Mouse (Mus musculus) embryonic facial prominence, embryonic 15.5 days (tissue): ENCODE data around the gene Slc8a3. TPM values are rescaled to one million over a fixed set of nuclear protein-coding genes. Genes with fewer than 3 reads are reported as not detected.

Experiments
- ATAC-seq: fragments of 200-750 bp; cut with Nextera tagmentation; 2 replicates; pipeline ENCODE4 v1.8.0; 2017; ENCODE audit warnings: low read depth, moderate TSS enrichment; ENCODE audit not compliant: insufficient number of reproducible peaks, low FRiP score, low TSS enrichment
- H3K27ac ChIP-seq: fragments of 300-500 bp; sonication (generic); replicated peaks from 2 replicates; pipeline ENCODE4 v1.5.1; 2015; ENCODE audit warnings: mild to moderate bottlenecking, inconsistent platforms
- H3K27me3 ChIP-seq: fragments of 300-500 bp; sonication (generic); 2 replicates; pipeline ENCODE4 v1.6.1; 2015; ENCODE audit warnings: inconsistent platforms
- H3K36me3 ChIP-seq: fragments of 300-500 bp; sonication (generic); 2 replicates; pipeline ENCODE4 v1.6.1; 2015; ENCODE audit warnings: mild to moderate bottlenecking, inconsistent platforms
- H3K4me1 ChIP-seq: fragments of 300-500 bp; sonication (generic); 2 replicates; pipeline ENCODE4 v1.6.1; 2015; ENCODE audit warnings: inconsistent platforms
- H3K4me2 ChIP-seq: fragments of 300-500 bp; sonication (generic); replicated peaks from 2 replicates; pipeline ENCODE4 v1.6.1; 2015; ENCODE audit warnings: mild to moderate bottlenecking, inconsistent platforms
- H3K4me3 ChIP-seq: fragments of 300-500 bp; sonication (generic); replicated peaks from 2 replicates; pipeline ENCODE4 v1.5.1; 2015; ENCODE audit warnings: mild to moderate bottlenecking, inconsistent platforms
- H3K9ac ChIP-seq: fragments of 300-500 bp; sonication (generic); 2 replicates; pipeline ENCODE4 v1.6.1; 2015; ENCODE audit warnings: inconsistent platforms
- H3K9me3 ChIP-seq: fragments of 300-500 bp; sonication (generic); replicated peaks from 2 replicates; pipeline ENCODE4 v1.6.1; 2016; ENCODE audit warnings: inconsistent platforms
- WGBS: fragments of 180-500 bp; shearing (Covaris S2); methylation state at CpG from one replicate; pipeline ENCODE4 v1.1.7; 2015; 5-methylcytosine and 5-hydroxymethylcytosine counted together
- polyA plus RNA-seq: library from polyadenylated mRNA; unstranded; fragments of >200 nt; fragmentation: Nextera tagmentation; extraction: Ambion mirVana; gene quantifications from 2 replicates; pipeline ENCODE4 v1.2.1, GENCODE M21; 2015

The Slc8a3 gene
- polyA plus RNA-seq, 1 experiment from 2014 or later, result 6.7 TPM

GRCm38 (mm10) chr12:81182073-81182472, 150.9 kb downstream of the Slc8a3 start:
- no peak overlapping the region for H3K4me2 ChIP-seq
- no peak for ATAC-seq
- no peak overlapping the region for H3K4me3 ChIP-seq
- no peaks in the 10 kb centered on the region for H3K4me1 ChIP-seq
- no peaks in the 10 kb centered on the region for H3K9me3 ChIP-seq
- no peak overlapping the region for H3K27ac ChIP-seq
- no peaks in the 10 kb centered on the region for H3K27me3 ChIP-seq
- WGBS, result 56% methylated on average over 3 of the region's 3 CpGs
- no peaks in the 10 kb centered on the region for H3K36me3 ChIP-seq
- H3K9ac ChIP-seq, result no peak overlapping the region

DNA sequence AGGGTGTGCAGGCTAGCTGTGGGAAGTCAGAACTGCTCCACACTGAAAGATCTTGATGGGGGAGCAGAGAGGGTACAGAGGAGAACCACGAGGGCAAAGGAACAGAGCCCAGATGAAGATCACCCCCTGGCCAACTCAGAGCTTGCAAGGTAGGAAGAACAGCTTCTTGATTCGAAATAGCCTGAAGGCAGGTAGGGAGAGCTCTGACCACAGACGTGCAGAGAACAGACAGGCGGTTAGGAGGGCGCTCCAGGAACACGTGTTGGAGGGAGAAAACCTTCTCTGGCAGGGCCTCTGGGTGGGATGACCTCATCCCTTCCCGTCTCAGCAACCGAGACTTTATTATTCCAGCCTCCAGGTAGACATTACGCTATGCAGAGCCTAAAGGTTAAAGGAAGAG, 157.7 kb downstream of the Slc8a3 start:
- no peak overlapping the region for H3K4me3 ChIP-seq
- no peaks in the 10 kb centered on the region for H3K36me3 ChIP-seq
- no peak overlapping the region for H3K9ac ChIP-seq
- H3K4me2 ChIP-seq, result no peak overlapping the region
- peak; percentile 24; the same call in 1 of the 2 replicates for ATAC-seq
- H3K9me3 ChIP-seq, result no peaks in the 10 kb centered on the region
- H3K4me1 ChIP-seq, result no peaks in the 10 kb centered on the region
- H3K27me3 ChIP-seq, result no peaks in the 10 kb centered on the region
- no peak overlapping the region for H3K27ac ChIP-seq
- 35% methylated on average over 9 of the region's 9 CpGs for WGBS

DNA sequence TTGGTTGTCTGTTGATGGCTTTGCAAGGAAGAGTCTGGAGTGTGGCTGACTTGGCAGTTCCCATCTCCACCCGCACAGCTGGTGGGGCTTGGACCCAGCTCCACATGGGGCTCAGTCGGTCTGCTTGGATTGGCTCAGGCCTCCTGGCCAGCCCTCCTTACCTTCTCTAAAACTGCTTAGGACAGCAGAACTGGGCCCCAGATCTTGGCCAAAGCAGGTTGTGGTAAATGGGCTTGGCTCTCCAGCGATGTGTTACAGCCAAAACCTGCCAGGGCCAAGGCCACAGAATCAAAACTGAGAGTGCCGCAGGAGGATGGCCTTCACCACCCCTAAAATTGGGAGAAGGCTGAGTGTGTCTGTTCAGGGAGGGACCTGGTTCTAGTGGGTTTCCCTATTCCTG, 159.1 kb downstream of the Slc8a3 start:
- ATAC-seq, result no peak
- Histone ChIP-seq H3K9ac (no peak overlapping the region), H3K27ac (no peak overlapping the region), H3K4me3 (no peak overlapping the region), H3K27me3 (no peaks in the 10 kb centered on the region), H3K4me1 (no peaks in the 10 kb centered on the region), H3K9me3 (no peaks in the 10 kb centered on the region), H3K36me3 (no peaks in the 10 kb centered on the region), H3K4me2 (no peak overlapping the region)
- 88% methylated on average over 4 of the region's 4 CpGs for WGBS

- Histone ChIP-seq H3K4me2 (no peak overlapping the region), H3K27me3 (no peaks in the 10 kb centered on the region), H3K9ac (no peak overlapping the region), H3K27ac (no peak overlapping the region), H3K9me3 (no peaks in the 10 kb centered on the region), H3K36me3 (no peaks in the 10 kb centered on the region), H3K4me3 (no peak overlapping the region), H3K4me1 (no peaks in the 10 kb centered on the region)
- WGBS, result 84% methylated on average over 3 of the region's 3 CpGs
- no peak for ATAC-seq
Observed at GRCm38 (mm10) chr12:81173011-81173410, 160.0 kb downstream of the Slc8a3 start.

- Histone ChIP-seq H3K4me3 (no peak overlapping the region), H3K4me1 (no peaks in the 10 kb centered on the region), H3K27me3 (no peaks in the 10 kb centered on the region), H3K36me3 (no peaks in the 10 kb centered on the region), H3K4me2 (no peak overlapping the region), H3K9ac (no peak overlapping the region), H3K27ac (no peak overlapping the region), H3K9me3 (no peaks in the 10 kb centered on the region)
- WGBS, result 75% methylated on average over 2 of the region's 2 CpGs
- ATAC-seq, result no peak
Observed at GRCm38 (mm10) chr12:81170076-81170475, 162.9 kb downstream of the Slc8a3 start.

DNA sequence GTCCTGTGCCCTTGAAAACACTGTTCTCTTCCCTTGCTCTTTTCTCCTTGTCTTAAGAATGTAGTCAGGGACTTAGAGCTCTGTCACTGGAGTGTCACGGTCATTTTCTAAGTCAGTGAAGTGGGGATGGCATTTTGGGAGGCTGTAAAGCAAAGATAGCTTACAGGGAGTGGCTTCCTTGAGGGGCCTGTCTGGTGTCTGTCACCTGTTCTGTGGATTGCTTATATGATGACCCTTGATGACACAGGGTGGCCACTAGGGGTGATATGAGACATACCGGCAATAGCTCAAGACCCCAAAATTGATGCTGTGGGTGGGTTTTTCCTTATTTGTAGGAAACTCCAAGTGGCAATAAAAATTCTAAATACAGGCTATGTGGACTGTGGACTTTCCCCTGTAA, 164.5 kb downstream of the Slc8a3 start:
- Histone ChIP-seq H3K4me1 (no peaks in the 10 kb centered on the region), H3K9ac (no peak overlapping the region), H3K9me3 (no peaks in the 10 kb centered on the region), H3K4me2 (no peak overlapping the region), H3K27ac (no peak overlapping the region), H3K4me3 (no peak overlapping the region), H3K36me3 (no peaks in the 10 kb centered on the region), H3K27me3 (no peaks in the 10 kb centered on the region)
- no peak for ATAC-seq
- WGBS, result 73% methylated on average over 2 of the region's 2 CpGs

DNA sequence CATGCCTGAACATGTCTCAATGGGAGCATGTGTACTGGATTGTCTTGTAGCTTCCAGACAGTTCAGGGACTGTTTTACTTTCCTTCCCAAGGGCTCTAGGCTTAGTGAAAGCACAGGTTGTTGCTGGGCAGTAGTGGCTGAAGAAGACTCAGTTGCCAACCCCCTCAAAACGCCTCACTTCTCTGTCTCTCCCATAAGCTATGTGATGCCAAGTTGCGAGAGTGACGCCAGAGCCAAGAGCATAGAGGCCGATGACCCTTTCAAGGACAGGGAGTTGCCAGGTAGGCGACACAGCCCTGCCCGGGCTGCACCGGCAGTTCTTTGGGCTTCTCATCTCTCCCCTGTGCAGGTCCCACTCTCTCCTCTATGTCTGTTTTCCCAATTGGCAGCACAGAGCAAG, 164.9 kb downstream of the Slc8a3 start:
- Histone ChIP-seq H3K27me3 (no peaks in the 10 kb centered on the region), H3K9me3 (no peaks in the 10 kb centered on the region), H3K9ac (no peak overlapping the region), H3K27ac (no peak overlapping the region), H3K4me1 (no peaks in the 10 kb centered on the region), H3K4me2 (no peak overlapping the region), H3K36me3 (no peaks in the 10 kb centered on the region), H3K4me3 (no peak overlapping the region)
- no peak for ATAC-seq
- WGBS, result 92% methylated on average over 7 of the region's 7 CpGs

DNA sequence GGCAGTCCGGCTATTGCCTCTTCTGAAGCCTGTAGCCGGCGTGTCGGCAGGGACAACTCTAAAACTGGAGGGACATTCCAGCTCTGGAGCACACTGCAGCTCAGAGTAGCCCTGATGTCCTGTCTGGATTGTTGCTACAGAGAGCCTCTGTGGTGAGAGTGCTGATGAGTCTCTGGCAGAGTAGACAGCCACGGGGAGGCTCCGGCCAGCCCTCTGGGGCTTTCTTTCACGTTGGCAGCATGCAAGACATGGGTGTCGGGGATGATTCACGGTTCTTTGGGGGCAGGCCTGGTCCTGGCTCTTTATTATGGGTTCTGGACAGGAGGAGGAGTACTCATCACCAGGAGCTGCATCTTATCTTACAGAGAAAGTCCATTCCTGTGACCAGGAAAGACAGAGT, 165.8 kb downstream of the Slc8a3 start:
- Histone ChIP-seq H3K27me3 (no peaks in the 10 kb centered on the region), H3K4me3 (no peak overlapping the region)
- WGBS, result 84% methylated on average over 9 of the region's 9 CpGs

GRCm38 (mm10) chr12:81166615-81167014, 166.4 kb downstream of the Slc8a3 start:
- Histone ChIP-seq H3K4me2 (no peak overlapping the region), H3K4me1 (no peaks in the 10 kb centered on the region), H3K9me3 (no peaks in the 10 kb centered on the region), H3K4me3 (no peak overlapping the region), H3K9ac (no peak overlapping the region), H3K36me3 (no peaks in the 10 kb centered on the region), H3K27ac (no peak overlapping the region), H3K27me3 (no peaks in the 10 kb centered on the region)
- WGBS, result 85% methylated on average over 8 of the region's 8 CpGs
- no peak for ATAC-seq

More for the DNA sequence above, 165.8 kb downstream of the Slc8a3 start:
- no peak overlapping the region for H3K4me2 ChIP-seq
- no peak overlapping the region for H3K9ac ChIP-seq
- ATAC-seq, result no peak
- no peaks in the 10 kb centered on the region for H3K4me1 ChIP-seq
- no peaks in the 10 kb centered on the region for H3K9me3 ChIP-seq
- no peaks in the 10 kb centered on the region for H3K36me3 ChIP-seq
- H3K27ac ChIP-seq, result no peak overlapping the region

- WGBS, result 41% methylated on average over 10 of the region's 10 CpGs
- H3K4me3 ChIP-seq, result no peak overlapping the region
- no peak overlapping the region for H3K27ac ChIP-seq
- no peak for ATAC-seq
- no peaks in the 10 kb centered on the region for H3K36me3 ChIP-seq
- H3K27me3 ChIP-seq, result no peaks in the 10 kb centered on the region
- no peak overlapping the region for H3K4me2 ChIP-seq
- no peaks in the 10 kb centered on the region for H3K4me1 ChIP-seq
- no peak overlapping the region for H3K9ac ChIP-seq
- H3K9me3 ChIP-seq, result no peaks in the 10 kb centered on the region
Observed at GRCm38 (mm10) chr12:81166092-81166491, 166.9 kb downstream of the Slc8a3 start.

DNA sequence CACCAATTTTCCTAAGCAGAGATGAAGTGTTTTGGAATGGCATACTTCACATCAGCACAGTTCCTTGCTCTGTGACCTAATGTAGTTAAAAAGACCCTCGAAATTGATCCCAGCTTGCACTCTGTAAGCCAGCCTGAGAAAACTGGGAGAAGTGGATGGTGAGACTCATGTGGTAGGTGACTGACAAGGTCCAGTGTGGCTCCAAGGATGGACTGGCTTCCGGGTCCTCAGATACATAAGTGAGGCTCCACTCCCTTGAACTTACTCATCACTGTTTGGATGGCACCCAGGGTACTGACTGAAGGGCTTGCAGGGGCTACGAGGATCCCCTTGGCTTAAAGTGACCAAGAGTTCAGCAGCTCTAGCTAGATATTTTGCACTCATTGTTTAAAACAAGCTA, 169.4 kb downstream of the Slc8a3 start:
- ATAC-seq, result no peak
- Histone ChIP-seq H3K27me3 (no peaks in the 10 kb centered on the region), H3K4me1 (no peaks in the 10 kb centered on the region), H3K4me2 (no peak overlapping the region), H3K4me3 (no peak overlapping the region), H3K9me3 (no peaks in the 10 kb centered on the region), H3K27ac (no peak overlapping the region), H3K9ac (no peak overlapping the region), H3K36me3 (no peaks in the 10 kb centered on the region)
- WGBS, result 86% methylated on average over 3 of the region's 3 CpGs

DNA sequence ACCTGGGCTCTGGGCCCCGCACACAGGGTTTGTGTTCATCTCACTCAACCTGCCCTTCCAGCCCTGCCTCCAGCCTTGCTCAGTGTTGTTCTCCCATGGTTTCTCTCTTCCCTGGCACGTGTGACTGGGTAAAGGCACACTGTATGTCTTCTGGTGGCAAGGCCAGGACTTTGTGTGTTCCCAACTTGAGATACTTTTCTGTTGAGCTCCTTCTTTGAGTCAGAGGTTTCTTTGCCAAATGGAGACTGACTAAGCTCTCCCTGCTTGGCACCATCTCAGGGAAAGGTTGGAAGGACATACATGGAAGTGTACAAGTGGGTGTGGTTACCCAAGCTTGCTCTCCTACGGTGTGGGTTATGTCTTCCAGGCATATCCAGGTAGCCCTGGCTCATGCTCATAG, 169.8 kb downstream of the Slc8a3 start:
- no peak; the same call in 1 of the 2 replicates for ATAC-seq
- H3K27me3 ChIP-seq, result no peaks in the 10 kb centered on the region

More for the DNA sequence above, 169.8 kb downstream of the Slc8a3 start:
- Histone ChIP-seq H3K36me3 (no peaks in the 10 kb centered on the region), H3K4me3 (no peak overlapping the region), H3K9me3 (no peaks in the 10 kb centered on the region), H3K4me1 (no peaks in the 10 kb centered on the region), H3K9ac (no peak overlapping the region), H3K4me2 (no peak overlapping the region), H3K27ac (no peak overlapping the region)
- 64% methylated on average over 3 of the region's 3 CpGs for WGBS
